Mouse (Mus musculus) cerebellum, postnatal 25 days (tissue): ENCODE results near the gene Ror2.

Experiments used
- DNase-seq, 2 experiments: peaks; one replicate each; pipeline ENCODE4 v3.0.0; 2021; ENCODE audit warnings: mixed read lengths in 2 of 2

The Ror2 gene

GRCm38 (mm10) chr13:53120906-53121305 lies 165.0 kb downstream of the Ror2 start:
- peak in 1 of 2 experiments; percentile 35 for DNase-seq

- peak; percentile 77 to 86 for DNase-seq
These were observed 166.1 kb downstream of the Ror2 start for GRCm38 (mm10) chr13:53119586-53120426.

GRCm38 (mm10) chr13:53118398-53118797 lies 167.5 kb downstream of the Ror2 start:
- DNase-seq = no peak

- no peak for DNase-seq
These were observed 168.0 kb downstream of the Ror2 start for GRCm38 (mm10) chr13:53117921-53118320.

GRCm38 (mm10) chr13:53110249-53110578 lies 175.7 kb downstream of the Ror2 start:
- DNase-seq = no peak

- DNase-seq = peak; percentile 91 to 95
These were observed 176.2 kb downstream of the Ror2 start for GRCm38 (mm10) chr13:53109560-53110248.

- no peak for DNase-seq
These were observed 179.2 kb downstream of the Ror2 start for GRCm38 (mm10) chr13:53106676-53107075.

- DNase-seq = peak in 1 of 2 experiments; percentile 27
These were observed 185.9 kb downstream of the Ror2 start for GRCm38 (mm10) chr13:53099771-53100682.

GRCm38 (mm10) chr13:53096615-53097014 lies 189.3 kb downstream of the Ror2 start:
- DNase-seq = peak; percentile 80 to 87

- no peak for DNase-seq
These were observed 190.7 kb downstream of the Ror2 start for GRCm38 (mm10) chr13:53095222-53095621.

- no peak for DNase-seq
These were observed 191.3 kb downstream of the Ror2 start for GRCm38 (mm10) chr13:53094658-53095057.

- DNase-seq = no peak
These were observed 192.5 kb downstream of the Ror2 start for GRCm38 (mm10) chr13:53093407-53093806.

GRCm38 (mm10) chr13:53086552-53087282 lies 199.2 kb downstream of the Ror2 start:
- no peak for DNase-seq

- DNase-seq = no peak
These were observed 204.1 kb downstream of the Ror2 start for GRCm38 (mm10) chr13:53081846-53082245.

- DNase-seq = no peak
These were observed 208.1 kb downstream of the Ror2 start for GRCm38 (mm10) chr13:53077732-53078345.

GRCm38 (mm10) chr13:53075006-53075405 lies 210.9 kb downstream of the Ror2 start:
- no peak for DNase-seq

- peak; percentile 13 to 14 for DNase-seq
These were observed 216.7 kb downstream of the Ror2 start for GRCm38 (mm10) chr13:53069076-53069690.

GRCm38 (mm10) chr13:53068461-53068860 lies 217.5 kb downstream of the Ror2 start:
- DNase-seq = no peak

GRCm38 (mm10) chr13:53067949-53068348 lies 218.0 kb downstream of the Ror2 start:
- DNase-seq = peak; percentile 16 to 44

- no peak for DNase-seq
These were observed 220.8 kb downstream of the Ror2 start for GRCm38 (mm10) chr13:53065122-53065521.

GRCm38 (mm10) chr13:53064681-53065080 lies 221.2 kb downstream of the Ror2 start:
- DNase-seq = no peak
